Mouse (Mus musculus) limb, embryonic 14.5 days (tissue): Measurements from ENCODE around the gene Casp3. TPM values are rescaled to one million over a fixed set of nuclear protein-coding genes. Genes with fewer than 3 reads are reported as not detected.

Experiments
- ATAC-seq: fragments of 200-750 bp; cut with Nextera tagmentation; 2 replicates; pipeline ENCODE4 v1.8.0; 2017; ENCODE audit warnings: low read depth, moderate number of reproducible peaks, moderate TSS enrichment; ENCODE audit not compliant: low FRiP score
- DNase-seq: peaks from one replicate; pipeline ENCODE4 v3.0.0-alpha.2; 2015; ENCODE audit warnings: low spot score
- H3K27ac ChIP-seq: fragments of 300-500 bp; sonication (generic); replicated peaks from 2 replicates; pipeline ENCODE4 v1.5.1; 2014; ENCODE audit warnings: low read depth, mild to moderate bottlenecking, low read length, moderate library complexity, mixed read lengths
- H3K27me3 ChIP-seq: fragments of 300-500 bp; sonication (generic); 2 replicates; pipeline ENCODE4 v1.6.1; 2014; ENCODE audit warnings: low read length, mixed read lengths; ENCODE audit not compliant: control insufficient read depth, insufficient read depth
- H3K36me3 ChIP-seq: fragments of 300-500 bp; sonication (generic); 2 replicates; pipeline ENCODE4 v1.6.1; 2014; ENCODE audit warnings: mild to moderate bottlenecking, low read length, moderate library complexity, mixed read lengths; ENCODE audit not compliant: control insufficient read depth, insufficient read depth
- H3K4me1 ChIP-seq: fragments of 300-500 bp; sonication (generic); 2 replicates; pipeline ENCODE4 v1.6.1; 2014; ENCODE audit warnings: antibody characterized with exemption, low read length, mixed read lengths; ENCODE audit not compliant: control insufficient read depth, insufficient read depth
- H3K4me2 ChIP-seq: fragments of 300-500 bp; sonication (generic); replicated peaks from 2 replicates; pipeline ENCODE4 v1.6.1; 2014; ENCODE audit warnings: low read depth, mild to moderate bottlenecking, low read length, moderate library complexity; ENCODE audit not compliant: severe bottlenecking
- H3K4me3 ChIP-seq: fragments of 300-500 bp; sonication (generic); replicated peaks from 2 replicates; pipeline ENCODE4 v1.5.1; 2014; ENCODE audit warnings: low read length
- H3K9ac ChIP-seq: fragments of 300-500 bp; sonication (generic); 2 replicates; pipeline ENCODE4 v1.6.1; 2014; ENCODE audit warnings: mild to moderate bottlenecking, low read depth, low read length, moderate library complexity; ENCODE audit not compliant: severe bottlenecking
- H3K9me3 ChIP-seq: fragments of 300-500 bp; sonication (generic); 2 replicates; pipeline ENCODE4 v1.6.1; 2016; ENCODE audit warnings: low read length; ENCODE audit not compliant: control insufficient read depth
- POLR2A ChIP-seq: fragments of 200-500 bp; IDR thresholded peaks from 2 replicates; pipeline ENCODE4 v1.8.0; 2012; ENCODE audit warnings: inconsistent platforms, mild to moderate bottlenecking, moderate library complexity, borderline replicate concordance; ENCODE audit not compliant: insufficient read depth, insufficient read length; ENCODE audit errors: extremely low read depth
- WGBS: fragments of 180-500 bp; shearing (Covaris S2); extraction: QIAGEN DNeasy Blood & Tissue Kit; methylation state at CpG from one replicate; pipeline ENCODE4 v1.1.7; 2014; 5-methylcytosine and 5-hydroxymethylcytosine counted together
- polyA plus RNA-seq, 2 experiments: library from polyadenylated mRNA; depleted of rRNA in 1 of 2; stranded (reverse) in 1 of 2; unstranded in 1 of 2; fragments of >200 nt; fragmentation: Nextera tagmentation in 1 of 2; extraction: Ambion mirVana in 1 of 2; gene quantifications; 2 replicates each; pipeline versions ENCODE4 v1.2.1 to v1.2.3; 2012 to 2014

The Casp3 gene
- polyA plus RNA-seq, 2 experiments, result 54.0 to 72.1 TPM

DNA sequence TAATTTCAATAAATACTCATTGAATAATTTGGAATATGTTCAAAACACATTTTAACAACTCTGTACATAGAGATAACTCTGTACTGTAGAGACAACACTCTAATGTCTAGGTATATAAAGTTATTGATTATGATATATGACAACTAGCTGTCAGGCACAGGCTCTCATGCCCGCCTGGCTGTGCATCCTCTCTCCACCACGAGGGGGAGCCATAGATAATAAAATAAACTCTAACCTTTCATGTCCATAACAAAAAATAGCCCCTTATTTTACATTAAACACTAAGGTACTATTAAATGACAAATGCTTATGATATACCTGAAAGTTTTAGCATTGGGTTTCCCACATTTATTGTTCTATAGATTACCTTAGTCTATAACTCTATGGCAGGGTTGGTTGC is 54.4 kb downstream of the Casp3 start:
- no peak for TF ChIP-seq POLR2A
- ATAC-seq (0 out of 2 replicates have a peak, but pooled peaks have one; percentile 12), DNase-seq (peak; percentile 33)
- Histone ChIP-seq H3K4me2 (no peak overlapping the region), H3K4me1 (no peaks in the 10 kb centered on the region), H3K27ac (no peak overlapping the region), H3K9ac (no peak overlapping the region), H3K9me3 (no peaks in the 10 kb centered on the region), H3K27me3 (no peaks in the 10 kb centered on the region), H3K4me3 (no peak overlapping the region), H3K36me3 (no peaks in the 10 kb centered on the region)
- 0% methylated on average over 2 of the region's 2 CpGs for WGBS

DNA sequence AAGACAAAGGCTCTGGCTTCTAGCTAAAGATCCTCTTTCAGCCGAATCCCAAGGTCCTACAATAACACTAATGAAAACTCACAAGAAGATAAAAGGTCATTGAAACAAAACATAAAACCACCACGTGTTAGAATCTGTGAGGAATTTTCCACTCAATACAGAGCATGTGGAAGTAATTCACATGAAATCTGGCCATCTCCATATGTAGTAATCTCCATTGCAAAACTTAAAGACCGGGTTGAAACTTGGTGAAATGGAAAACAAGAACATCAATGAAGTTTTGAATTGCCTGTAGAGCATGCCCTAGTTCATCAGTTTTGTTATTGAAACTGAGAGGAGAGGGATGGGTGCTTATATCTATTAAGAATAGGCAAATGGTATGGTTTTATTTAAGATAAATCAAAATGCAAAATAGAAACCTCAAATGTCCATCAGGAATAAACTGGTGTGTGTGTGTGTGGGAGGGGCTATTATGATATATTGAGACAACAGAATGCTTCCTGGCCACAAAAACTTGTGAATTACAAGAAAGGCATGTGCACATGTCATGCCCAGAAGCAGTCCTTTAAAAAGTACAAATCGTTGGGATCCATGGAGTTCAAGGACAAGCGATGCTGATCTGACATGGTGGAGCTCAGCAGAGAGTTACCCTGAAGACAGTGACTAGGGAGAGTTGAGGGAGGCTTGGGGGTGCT is 63.7 kb downstream of the Casp3 start:
- WGBS, result 42% methylated on average over 5 of the region's 5 CpGs
- Histone ChIP-seq H3K36me3 (no peaks in the 10 kb centered on the region), H3K27ac (no peak overlapping the region), H3K4me1 (no peaks in the 10 kb centered on the region), H3K4me3 (no peak overlapping the region), H3K27me3 (no peaks in the 10 kb centered on the region), H3K4me2 (no peak overlapping the region), H3K9ac (no peak overlapping the region), H3K9me3 (no peaks in the 10 kb centered on the region)
- TF ChIP-seq POLR2A, result no peak
- ATAC-seq (no peak), DNase-seq (peak; percentile 17)

DNA sequence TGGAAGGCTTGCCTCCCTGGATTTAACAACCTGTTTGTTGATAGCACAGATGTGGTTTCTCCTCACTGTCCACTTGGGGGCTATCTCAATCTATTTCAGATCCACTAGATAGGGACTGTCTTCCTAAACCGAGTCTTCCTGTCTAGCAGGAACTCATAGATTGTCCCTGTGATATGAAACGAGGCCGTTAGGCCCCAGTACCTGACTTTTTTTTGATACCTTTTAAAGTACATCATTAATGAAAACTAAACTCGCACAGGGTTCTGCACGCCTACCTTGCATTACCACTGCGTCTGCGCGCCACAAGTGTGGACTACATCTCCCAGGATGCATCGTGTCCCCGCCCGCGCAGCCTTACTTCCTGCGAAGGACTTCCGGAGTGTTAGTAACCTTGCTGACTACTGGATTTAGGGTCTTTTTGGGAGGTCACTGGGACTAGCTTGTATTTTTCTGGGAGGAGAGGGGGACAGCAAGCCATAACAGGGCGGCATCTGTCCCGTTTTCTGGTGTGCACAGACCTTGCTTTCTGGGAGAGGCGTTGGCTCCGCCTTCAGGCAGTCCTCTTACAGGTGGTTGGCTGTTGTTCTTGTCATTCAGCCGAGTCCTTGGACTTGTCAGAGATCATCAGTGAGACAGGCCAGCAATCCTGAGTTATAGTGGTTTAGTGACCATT is 69.7 kb downstream of the Casp3 start:
- DNase-seq (peak; percentile 94), ATAC-seq (peak; percentile 100)
- H3K27ac ChIP-seq, result peak overlapping the region; percentile 95
- no peaks in the 10 kb centered on the region for H3K9me3 ChIP-seq
- H3K4me2 ChIP-seq, result peak overlapping the region; percentile 47
- no peaks in the 10 kb centered on the region for H3K4me1 ChIP-seq
- WGBS, result 0% methylated on average over 19 of the region's 19 CpGs
- no peak for TF ChIP-seq POLR2A
- H3K27me3 ChIP-seq, result no peaks in the 10 kb centered on the region
- H3K36me3 ChIP-seq, result no peaks in the 10 kb centered on the region
- H3K4me3 ChIP-seq, result peak overlapping the region; percentile 59
- H3K9ac ChIP-seq, result peak overlapping the region; percentile 82

Other genes with a start within 250 kb of the Casp3 start
- gene Acsl1, start 146.3 kb upstream of the Casp3 start, polyA plus RNA-seq (2012; rRNA removed), result 16.9 and 20.7 TPM in 2 replicates
- 27.1 and 33.9 TPM in 2 replicates for gene Acsl1, start 146.3 kb upstream of the Casp3 start, polyA plus RNA-seq (2014; fragmentation: Nextera tagmentation; extraction: Ambion mirVana)
- gene Cenpu, start 65.3 kb upstream of the Casp3 start, polyA plus RNA-seq (2012; rRNA removed), result 10.1 and 11.5 TPM in 2 replicates
- gene Cenpu, start 65.3 kb upstream of the Casp3 start, polyA plus RNA-seq (2014; fragmentation: Nextera tagmentation; extraction: Ambion mirVana), result 11.0 and 11.2 TPM in 2 replicates
- gene Primpol, start 79 bp upstream of the Casp3 start, polyA plus RNA-seq (2012; rRNA removed), result 10.1 and 10.3 TPM in 2 replicates
- gene Primpol, start 79 bp upstream of the Casp3 start, polyA plus RNA-seq (2014; fragmentation: Nextera tagmentation; extraction: Ambion mirVana), result 13.9 and 16.8 TPM in 2 replicates
- gene Irf2, start 122.4 kb downstream of the Casp3 start, polyA plus RNA-seq (2012; rRNA removed), result 13.8 and 15.1 TPM in 2 replicates
- 16.8 and 19.0 TPM in 2 replicates for gene Irf2, start 122.4 kb downstream of the Casp3 start, polyA plus RNA-seq (2014; fragmentation: Nextera tagmentation; extraction: Ambion mirVana)